Mouse (Mus musculus) forebrain, embryonic 14.5 days (tissue): ENCODE measurements around the gene Fam57b. TPM values are rescaled to one million over a fixed set of nuclear protein-coding genes. Genes with fewer than 3 reads are reported as not detected.
A peak's percentile ranks its signal among the peaks of the same experiment; 100 is the strongest.

Experiments used
- ATAC-seq: fragments of 200-750 bp; cut with Nextera tagmentation; 2 replicates; pipeline ENCODE4 v1.8.0; 2017; ENCODE audit warnings: mild to moderate bottlenecking, moderate library complexity
- DNase-seq: peaks from one replicate; pipeline ENCODE4 v3.0.0-alpha.2; 2015; ENCODE audit warnings: low spot score
- H3K27ac ChIP-seq: fragments of 300-500 bp; sonication (generic); 2 replicates; pipeline ENCODE4 v1.5.1; 2014; ENCODE audit warnings: low read depth, mild to moderate bottlenecking, control low read depth, low read length, moderate library complexity
- H3K27me3 ChIP-seq: fragments of 300-500 bp; sonication (generic); replicated peaks from 2 replicates; pipeline ENCODE4 v1.6.1; 2014; ENCODE audit warnings: low read length, control low read depth, mixed read lengths; ENCODE audit not compliant: control insufficient read depth, insufficient read depth
- H3K36me3 ChIP-seq: fragments of 300-500 bp; sonication (generic); 2 replicates; pipeline ENCODE4 v1.6.1; 2014; ENCODE audit warnings: low read length, control low read depth; ENCODE audit not compliant: control insufficient read depth, insufficient read depth
- H3K4me1 ChIP-seq: fragments of 300-500 bp; sonication (generic); 2 replicates; pipeline ENCODE4 v1.6.1; 2014; ENCODE audit warnings: antibody characterized with exemption, low read length, control low read depth; ENCODE audit not compliant: control insufficient read depth, insufficient read depth
- H3K4me2 ChIP-seq: fragments of 300-500 bp; sonication (generic); 2 replicates; pipeline ENCODE4 v1.6.1; 2014; ENCODE audit warnings: mild to moderate bottlenecking, control low read depth, low read length
- H3K4me3 ChIP-seq: fragments of 300-500 bp; sonication (generic); 2 replicates; pipeline ENCODE4 v1.5.1; 2014; ENCODE audit warnings: low read depth, low read length, control low read depth
- H3K9ac ChIP-seq: fragments of 300-500 bp; sonication (generic); 2 replicates; pipeline ENCODE4 v1.6.1; 2014; ENCODE audit warnings: mild to moderate bottlenecking, low read length, control low read depth, moderate library complexity
- H3K9me3 ChIP-seq: fragments of 300-500 bp; sonication (generic); replicated peaks from 2 replicates; pipeline ENCODE4 v1.6.1; 2016; ENCODE audit warnings: low read length, control low read depth, mixed read lengths; ENCODE audit not compliant: control insufficient read depth
- WGBS: fragments of 180-500 bp; shearing (Covaris S2); extraction: QIAGEN DNeasy Blood & Tissue Kit; methylation state at CpG from one replicate; pipeline ENCODE4 v1.1.7; 2014; 5-methylcytosine and 5-hydroxymethylcytosine counted together
- polyA plus RNA-seq: library from polyadenylated mRNA; unstranded; fragments of >200 nt; fragmentation: Nextera tagmentation; extraction: Ambion mirVana; gene quantifications from 2 replicates; pipeline ENCODE4 v1.2.1, GENCODE M21; 2014

The Fam57b gene
- polyA plus RNA-seq, 1 experiment from 2014 or later = 31.3 TPM

- WGBS = 11% methylated on average over 10 of the region's 10 CpGs
- peak overlapping the region; percentile 82 for H3K9ac ChIP-seq
- H3K36me3 ChIP-seq = peaks cover 8% of the 10 kb centered on the region; the same call in 1 of the 2 replicates
- H3K4me2 ChIP-seq = peak overlapping the region; percentile 68
- H3K4me3 ChIP-seq = peak overlapping the region; percentile 61
- H3K27me3 ChIP-seq = no peaks in the 10 kb centered on the region
- H3K4me1 ChIP-seq = peaks cover 7% of the 10 kb centered on the region
- ATAC-seq (peak; percentile 16), DNase-seq (peak; percentile 11)
- H3K9me3 ChIP-seq = no peaks in the 10 kb centered on the region
- H3K27ac ChIP-seq = peak overlapping the region; percentile 78
Measured at GRCm38 (mm10) chr7:126823940-126824339, 26.5 kb downstream of the Fam57b start.

GRCm38 (mm10) chr7:126825403-126825802 lies 27.9 kb downstream of the Fam57b start:
- Histone ChIP-seq H3K4me2 (peak overlapping the region; percentile 68; the same call in 1 of the 2 replicates), H3K9me3 (no peaks in the 10 kb centered on the region), H3K4me3 (no peak overlapping the region), H3K36me3 (peaks cover 8% of the 10 kb centered on the region; the same call in 1 of the 2 replicates), H3K4me1 (peaks cover 7% of the 10 kb centered on the region), H3K9ac (no peak overlapping the region), H3K27me3 (no peaks in the 10 kb centered on the region), H3K27ac (no peak overlapping the region)
- ATAC-seq (no peak), DNase-seq (no peak)
- 24% methylated on average over 8 of the region's 8 CpGs for WGBS

- no peak overlapping the region for H3K4me3 ChIP-seq
- DNase-seq (no peak), ATAC-seq (no peak)
- no peaks in the 10 kb centered on the region for H3K27me3 ChIP-seq
- H3K27ac ChIP-seq = no peak overlapping the region
- H3K4me1 ChIP-seq = peaks cover 7% of the 10 kb centered on the region
- 81% methylated on average over 5 of the region's 5 CpGs for WGBS
- no peak overlapping the region; the same call in 1 of the 2 replicates for H3K4me2 ChIP-seq
- peaks cover 8% of the 10 kb centered on the region; the same call in 1 of the 2 replicates for H3K36me3 ChIP-seq
- H3K9ac ChIP-seq = no peak overlapping the region; the same call in 1 of the 2 replicates
- no peaks in the 10 kb centered on the region for H3K9me3 ChIP-seq
Measured at GRCm38 (mm10) chr7:126825952-126826351, 28.5 kb downstream of the Fam57b start.

- no peak within 1 kb of the TSS for H3K9ac ChIP-seq
- DNase-seq (no peak), ATAC-seq (no peak)
- no peaks in the 10 kb centered on the region for H3K4me1 ChIP-seq
- no peaks in the 10 kb centered on the region for H3K9me3 ChIP-seq
- 0 out of 2 replicates have a peak, but pooled peaks cover 5% of the 10 kb centered on the region for H3K36me3 ChIP-seq
- 0 out of 2 replicates have a peak within 1 kb of the TSS, but pooled peaks have one; percentile 5 for H3K27ac ChIP-seq
- peak within 1 kb of the TSS; percentile 57 for H3K4me2 ChIP-seq
- WGBS = 54% methylated on average over 5 of the region's 5 CpGs
- H3K27me3 ChIP-seq = no peaks in the 10 kb centered on the region
- peak within 1 kb of the TSS; percentile 23 for H3K4me3 ChIP-seq
Measured at GRCm38 (mm10) chr7:126831539-126831938, 34.1 kb downstream of the Fam57b start, which contains the start of gene 4930451I11Rik. Gene 4930451I11Rik (minus strand): TSS chr7:126831639.

- under 1% methylated on average over 21 of the region's 21 CpGs for WGBS
- Histone ChIP-seq H3K36me3 (0 out of 2 replicates have a peak, but pooled peaks cover 5% of the 10 kb centered on the region), H3K4me3 (peak overlapping the region; percentile 23), H3K27ac (0 out of 2 replicates have a peak overlapping the region, but pooled peaks have one; percentile 5), H3K4me2 (peak overlapping the region; percentile 57), H3K4me1 (no peaks in the 10 kb centered on the region), H3K9me3 (no peaks in the 10 kb centered on the region), H3K9ac (no peak overlapping the region), H3K27me3 (no peaks in the 10 kb centered on the region)
- ATAC-seq (peak; percentile 91), DNase-seq (peak; percentile 88)
Measured at GRCm38 (mm10) chr7:126832036-126832598, 34.6 kb downstream of the Fam57b start.

- no peak overlapping the region for H3K27ac ChIP-seq
- no peaks in the 10 kb centered on the region for H3K27me3 ChIP-seq
- H3K36me3 ChIP-seq = 0 out of 2 replicates have a peak, but pooled peaks cover 5% of the 10 kb centered on the region
- no peak for ATAC-seq
- no peaks in the 10 kb centered on the region for H3K9me3 ChIP-seq
- no peak overlapping the region for H3K4me3 ChIP-seq
- H3K4me2 ChIP-seq = no peak overlapping the region
- H3K9ac ChIP-seq = no peak overlapping the region
- H3K4me1 ChIP-seq = no peaks in the 10 kb centered on the region
- 94% methylated on average over 1 of the region's 1 CpGs for WGBS
- DNase-seq = no peak
Measured at GRCm38 (mm10) chr7:126833294-126833693, 35.8 kb downstream of the Fam57b start.

GRCm38 (mm10) chr7:126843276-126843675 lies 45.8 kb downstream of the Fam57b start:
- Histone ChIP-seq H3K4me3 (no peak overlapping the region), H3K4me2 (no peak overlapping the region), H3K9me3 (no peaks in the 10 kb centered on the region), H3K9ac (no peak overlapping the region), H3K27ac (no peak overlapping the region), H3K4me1 (peaks cover 5% of the 10 kb centered on the region), H3K27me3 (no peaks in the 10 kb centered on the region), H3K36me3 (no peaks in the 10 kb centered on the region)
- ATAC-seq = no peak
- DNase-seq = no peak
- WGBS = 76% methylated on average over 9 of the region's 9 CpGs

GRCm38 (mm10) chr7:126845516-126845915 lies 48.0 kb downstream of the Fam57b start:
- 15% methylated on average over 2 of the region's 2 CpGs for WGBS
- Histone ChIP-seq H3K9ac (no peak overlapping the region), H3K4me1 (peaks cover 12% of the 10 kb centered on the region), H3K9me3 (no peaks in the 10 kb centered on the region), H3K4me3 (no peak overlapping the region), H3K36me3 (no peaks in the 10 kb centered on the region), H3K4me2 (no peak overlapping the region), H3K27me3 (0 out of 2 replicates have a peak, but pooled peaks cover 8% of the 10 kb centered on the region), H3K27ac (no peak overlapping the region)
- ATAC-seq (no peak), DNase-seq (peak; percentile 52)

GRCm38 (mm10) chr7:126847116-126847420 lies 49.6 kb downstream of the Fam57b start, which contains the start of gene Doc2a:
Gene Doc2a (plus strand): TSS chr7:126847416.
- Histone ChIP-seq H3K9ac (peak within 1 kb of the TSS; percentile 74), H3K9me3 (no peaks in the 10 kb centered on the region), H3K4me2 (peak within 1 kb of the TSS; percentile 99), H3K27ac (no peak within 1 kb of the TSS), H3K36me3 (peaks cover 6% of the 10 kb centered on the region), H3K4me1 (peaks cover 12% of the 10 kb centered on the region), H3K4me3 (peak within 1 kb of the TSS; percentile 55), H3K27me3 (0 out of 2 replicates have a peak, but pooled peaks cover 8% of the 10 kb centered on the region)
- DNase-seq (no peak), ATAC-seq (no peak)
- 25% methylated on average over 4 of the region's 4 CpGs for WGBS
